Mouse (Mus musculus) lung, adult 2 months (tissue): ENCODE measurements at regions not wholly inside any gene's neighbourhood (a gene's known extent, or its start where the extent isn't known, plus 50 kb on each side); places are given as distances from the start of the nearest gene placed in this dataset.

ENCODE experiments used
- CTCF ChIP-seq: fragments of 200-500 bp; IDR thresholded peaks from 2 replicates; pipeline ENCODE4 v1.5.1; 2011; ENCODE audit warnings: mild to moderate bottlenecking, low read length, control low read depth; ENCODE audit not compliant: insufficient read depth
- POLR2A ChIP-seq: fragments of 200-500 bp; IDR thresholded peaks from 2 replicates; pipeline ENCODE4 v1.6.1; 2011; ENCODE audit warnings: low read depth, mild to moderate bottlenecking, control low read depth, low read length, borderline replicate concordance; ENCODE audit errors: extremely low read depth

GRCm38 (mm10) chr1:61387587-61387986 lies 251.0 kb upstream of the Pard3b start:
- TF ChIP-seq CTCF (no peak), POLR2A (no peak)
